Mouse (Mus musculus): ENCODE data around the gene Tmprss5. TPM values are rescaled to one million over a fixed set of nuclear protein-coding genes. Genes with fewer than 3 reads are reported as not detected.

Gene Tmprss5
- 7.3 and 8.4 TPM in 2 replicates for polyA plus RNA-seq (2012; rRNA removed)

- DNase-seq = no peak
- no peaks in the 10 kb centered on the region for H3K27me3 ChIP-seq (ENCODE audit: control insufficient read depth, insufficient read depth, low read length)
- H3K4me3 ChIP-seq (replicated peaks; ENCODE audit: insufficient read depth, low read depth, low read length) = no peak within 1 kb of the TSS
- no peak for TF ChIP-seq CTCF (IDR thresholded peaks at IDR 0.05; ENCODE audit: borderline replicate concordance, insufficient read depth, low read depth, low read length)
- H3K4me1 ChIP-seq (ENCODE audit: control insufficient read depth, insufficient read depth, low read length) = no peaks in the 10 kb centered on the region
- no peak within 1 kb of the TSS for H3K27ac ChIP-seq (ENCODE audit: insufficient read depth, low read length)
- WGBS = 56% methylated on average over 5 of the region's 5 CpGs
Measured at GRCm38 (mm10) chr9:49081107-49081506, at the start of gene Tmprss5. TSS of gene Tmprss5 (plus strand) at chr9:49081260.

GRCm38 (mm10) chr9:49034764-49035163, 46.3 kb upstream of the Tmprss5 start:
- no peak for TF ChIP-seq CTCF (IDR thresholded peaks at IDR 0.05; ENCODE audit: borderline replicate concordance, insufficient read depth, low read depth, low read length)
- TF ChIP-seq POLR2A (IDR thresholded peaks at IDR 0.05; ENCODE audit: borderline replicate concordance, insufficient read depth, low read length) = no peak
- WGBS = 87% methylated on average over 4 of the region's 4 CpGs
- DNase-seq = no peak
- H3K4me3 ChIP-seq (replicated peaks; ENCODE audit: insufficient read depth, low read depth, low read length) = no peak overlapping the region
- no peaks in the 10 kb centered on the region for H3K4me1 ChIP-seq (ENCODE audit: control insufficient read depth, insufficient read depth, low read length)
- H3K27me3 ChIP-seq (ENCODE audit: control insufficient read depth, insufficient read depth, low read length) = no peaks in the 10 kb centered on the region
- H3K27ac ChIP-seq (ENCODE audit: insufficient read depth, low read length) = no peak overlapping the region

DNA sequence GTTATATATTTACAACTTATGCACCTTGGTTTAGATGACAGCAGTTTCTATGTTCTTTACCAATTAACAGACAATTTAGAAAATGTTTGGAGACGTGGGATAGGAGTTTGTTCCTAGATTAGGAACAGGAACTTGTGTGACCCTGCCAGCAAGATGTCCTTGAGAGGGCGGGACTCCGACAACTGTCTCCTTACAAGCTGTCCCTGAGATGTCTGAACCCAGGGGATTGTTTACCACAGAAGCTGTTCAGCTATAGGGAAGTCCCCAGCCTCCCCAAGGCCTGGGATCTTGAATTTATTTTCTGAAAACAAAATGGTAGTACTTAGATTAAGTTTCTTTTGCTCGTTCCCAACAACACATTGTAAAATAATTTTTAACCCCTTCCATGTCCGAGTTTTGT, 30.2 kb upstream of the Tmprss5 start:
- H3K27ac ChIP-seq (ENCODE audit: insufficient read depth, low read length) = no peak overlapping the region
- H3K27me3 ChIP-seq (ENCODE audit: control insufficient read depth, insufficient read depth, low read length) = no peaks in the 10 kb centered on the region
- TF ChIP-seq POLR2A (IDR thresholded peaks at IDR 0.05; ENCODE audit: borderline replicate concordance, insufficient read depth, low read length) (no peak), CTCF (IDR thresholded peaks at IDR 0.05; ENCODE audit: borderline replicate concordance, insufficient read depth, low read depth, low read length) (no peak)
- WGBS = 68% methylated on average over 5 of the region's 5 CpGs
- H3K4me3 ChIP-seq (replicated peaks; ENCODE audit: insufficient read depth, low read depth, low read length) = no peak overlapping the region
- no peak for DNase-seq
- H3K4me1 ChIP-seq (ENCODE audit: control insufficient read depth, insufficient read depth, low read length) = no peaks in the 10 kb centered on the region

GRCm38 (mm10) chr9:49051349-49051748, 29.7 kb upstream of the Tmprss5 start:
- DNase-seq = peak; percentile 52 to 55
- H3K4me1 ChIP-seq (ENCODE audit: control insufficient read depth, insufficient read depth, low read length) = no peaks in the 10 kb centered on the region
- no peak overlapping the region for H3K27ac ChIP-seq (ENCODE audit: insufficient read depth, low read length)
- no peaks in the 10 kb centered on the region for H3K27me3 ChIP-seq (ENCODE audit: control insufficient read depth, insufficient read depth, low read length)
- H3K4me3 ChIP-seq (replicated peaks; ENCODE audit: insufficient read depth, low read depth, low read length) = no peak overlapping the region
- TF ChIP-seq POLR2A (IDR thresholded peaks at IDR 0.05; ENCODE audit: borderline replicate concordance, insufficient read depth, low read length) (no peak), CTCF (IDR thresholded peaks at IDR 0.05; ENCODE audit: borderline replicate concordance, insufficient read depth, low read depth, low read length) (peak; percentile 72)
- 6% methylated on average over 5 of the region's 5 CpGs for WGBS

DNA sequence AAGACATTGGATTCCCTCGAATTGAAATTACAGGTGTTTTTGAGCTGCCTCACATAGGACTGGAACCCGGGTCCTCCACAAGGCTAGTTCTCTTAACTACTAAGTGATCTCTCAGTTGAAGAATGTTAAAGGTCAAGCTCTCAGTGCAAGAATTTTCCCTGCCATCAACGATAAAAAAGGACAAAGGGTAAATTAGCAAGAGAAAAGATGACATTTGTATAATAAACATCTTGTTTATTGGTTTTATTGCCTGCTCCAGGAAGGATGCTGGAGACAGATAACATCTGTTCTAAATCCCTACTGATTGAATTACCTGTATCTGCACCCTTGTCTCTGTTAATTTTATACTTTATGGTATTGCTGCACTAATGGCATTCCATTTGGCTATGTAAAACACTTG, 27.0 kb upstream of the Tmprss5 start:
- H3K4me1 ChIP-seq (ENCODE audit: control insufficient read depth, insufficient read depth, low read length) = no peaks in the 10 kb centered on the region; the same call in 1 of the 2 replicates
- no peaks in the 10 kb centered on the region for H3K27me3 ChIP-seq (ENCODE audit: control insufficient read depth, insufficient read depth, low read length)
- H3K27ac ChIP-seq (ENCODE audit: insufficient read depth, low read length) = no peak overlapping the region
- TF ChIP-seq CTCF (IDR thresholded peaks at IDR 0.05; ENCODE audit: borderline replicate concordance, insufficient read depth, low read depth, low read length) (no peak), POLR2A (IDR thresholded peaks at IDR 0.05; ENCODE audit: borderline replicate concordance, insufficient read depth, low read length) (no peak)
- WGBS = 86% methylated on average over 3 of the region's 3 CpGs
- no peak overlapping the region for H3K4me3 ChIP-seq (replicated peaks; ENCODE audit: insufficient read depth, low read depth, low read length)
- DNase-seq = no peak

GRCm38 (mm10) chr9:49055333-49056205, 25.5 kb upstream of the Tmprss5 start, which contains the start of gene Zw10:
TSS of gene Zw10 (plus strand) at chr9:49055613.
- peak; percentile 95 to 97 for DNase-seq
- H3K27ac ChIP-seq (ENCODE audit: insufficient read depth, low read length) = peak within 1 kb of the TSS; percentile 57
- TF ChIP-seq POLR2A (IDR thresholded peaks at IDR 0.05; ENCODE audit: borderline replicate concordance, insufficient read depth, low read length) (peak; percentile 86; the same call in 1 of the 2 replicates), CTCF (IDR thresholded peaks at IDR 0.05; ENCODE audit: borderline replicate concordance, insufficient read depth, low read depth, low read length) (no peak)
- H3K27me3 ChIP-seq (ENCODE audit: control insufficient read depth, insufficient read depth, low read length) = no peaks in the 10 kb centered on the region
- under 1% methylated on average over 53 of the region's 53 CpGs for WGBS
- H3K4me1 ChIP-seq (ENCODE audit: control insufficient read depth, insufficient read depth, low read length) = no peaks in the 10 kb centered on the region; the same call in 1 of the 2 replicates
- peak within 1 kb of the TSS; percentile 76 for H3K4me3 ChIP-seq (replicated peaks; ENCODE audit: insufficient read depth, low read depth, low read length)

DNA sequence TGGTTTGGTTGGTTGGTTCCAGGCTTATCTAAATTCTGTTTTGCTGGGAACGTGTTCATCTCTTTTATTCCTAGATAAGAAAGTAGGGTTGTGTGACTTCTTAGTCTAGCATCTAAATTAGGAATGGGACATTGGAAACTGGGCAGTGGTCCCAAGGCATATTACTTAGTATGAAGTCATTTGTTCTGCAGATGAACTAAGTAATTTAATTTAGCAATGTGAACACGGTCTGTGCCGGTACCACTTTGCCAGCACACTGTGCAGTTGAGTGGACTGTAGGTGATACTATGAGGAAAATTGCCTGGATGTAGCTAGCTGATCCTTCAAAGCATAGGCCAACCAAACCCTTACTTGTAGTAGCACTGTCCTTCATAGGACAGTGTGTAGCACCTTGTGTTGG, 4.2 kb upstream of the Tmprss5 start:
- WGBS = 50% methylated on average over 3 of the region's 3 CpGs
- TF ChIP-seq POLR2A (IDR thresholded peaks at IDR 0.05; ENCODE audit: borderline replicate concordance, insufficient read depth, low read length) = no peak
- no peak for TF ChIP-seq CTCF (IDR thresholded peaks at IDR 0.05; ENCODE audit: borderline replicate concordance, insufficient read depth, low read depth, low read length)
- no peak for DNase-seq

GRCm38 (mm10) chr9:49081561-49081960, 501 bp downstream of the Tmprss5 start:
- Histone ChIP-seq H3K4me3 (replicated peaks; ENCODE audit: insufficient read depth, low read depth, low read length) (no peak overlapping the region), H3K4me1 (ENCODE audit: control insufficient read depth, insufficient read depth, low read length) (no peaks in the 10 kb centered on the region), H3K27ac (ENCODE audit: insufficient read depth, low read length) (no peak overlapping the region), H3K27me3 (ENCODE audit: control insufficient read depth, insufficient read depth, low read length) (no peaks in the 10 kb centered on the region)
- peak; percentile 73 to 79 for DNase-seq
- 7% methylated on average over 4 of the region's 4 CpGs for whole genome bisulfite sequencing
- no peak for TF ChIP-seq POLR2A (IDR thresholded peaks at IDR 0.05; ENCODE audit: borderline replicate concordance, insufficient read depth, low read length)
- TF ChIP-seq CTCF (IDR thresholded peaks at IDR 0.05; ENCODE audit: borderline replicate concordance, insufficient read depth, low read depth, low read length) = peak; percentile 96

More for the DNA sequence above, 4.2 kb upstream of the Tmprss5 start:
- no peak overlapping the region for H3K4me3 ChIP-seq (replicated peaks; ENCODE audit: insufficient read depth, low read depth, low read length)
- H3K27me3 ChIP-seq (ENCODE audit: control insufficient read depth, insufficient read depth, low read length) = no peaks in the 10 kb centered on the region
- no peak overlapping the region for H3K27ac ChIP-seq (ENCODE audit: insufficient read depth, low read length)
- H3K4me1 ChIP-seq (ENCODE audit: control insufficient read depth, insufficient read depth, low read length) = no peaks in the 10 kb centered on the region

Data from cerebellum, adult 2 months (tissue).